Mouse (Mus musculus) kidney, adult 18-20 months (tissue): Measurements from ENCODE around the gene Atxn1.
A peak's percentile ranks its signal among the peaks of the same experiment; 100 is the strongest.

Experiments
- DNase-seq: peaks from one replicate; pipeline ENCODE4 v3.0.0; 2021

Gene Atxn1

DNA sequence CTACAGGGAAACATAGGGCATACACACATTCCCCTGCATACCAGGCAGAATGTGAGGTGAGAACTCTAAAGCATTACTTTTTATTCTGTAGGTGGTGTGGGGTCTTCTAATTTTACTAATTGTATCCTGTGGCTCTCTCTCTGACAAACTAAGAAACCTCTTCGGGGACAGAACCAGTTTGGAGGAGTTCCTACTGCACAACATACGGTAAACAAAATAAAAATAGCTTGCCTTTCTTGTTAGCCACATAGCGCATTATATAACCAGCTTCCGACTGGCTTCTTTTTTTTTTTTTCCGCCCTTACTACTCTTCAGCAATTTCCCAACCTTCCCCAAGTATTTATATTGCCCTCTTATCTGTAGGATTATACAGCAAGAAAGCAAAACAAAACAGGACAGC, 2.0 kb downstream of the Atxn1 start:
- no peak for DNase-seq

- DNase-seq, result peak; percentile 43
These were observed 2.8 kb downstream of the Atxn1 start for GRCm38 (mm10) chr13:45961871-45962630.

DNA sequence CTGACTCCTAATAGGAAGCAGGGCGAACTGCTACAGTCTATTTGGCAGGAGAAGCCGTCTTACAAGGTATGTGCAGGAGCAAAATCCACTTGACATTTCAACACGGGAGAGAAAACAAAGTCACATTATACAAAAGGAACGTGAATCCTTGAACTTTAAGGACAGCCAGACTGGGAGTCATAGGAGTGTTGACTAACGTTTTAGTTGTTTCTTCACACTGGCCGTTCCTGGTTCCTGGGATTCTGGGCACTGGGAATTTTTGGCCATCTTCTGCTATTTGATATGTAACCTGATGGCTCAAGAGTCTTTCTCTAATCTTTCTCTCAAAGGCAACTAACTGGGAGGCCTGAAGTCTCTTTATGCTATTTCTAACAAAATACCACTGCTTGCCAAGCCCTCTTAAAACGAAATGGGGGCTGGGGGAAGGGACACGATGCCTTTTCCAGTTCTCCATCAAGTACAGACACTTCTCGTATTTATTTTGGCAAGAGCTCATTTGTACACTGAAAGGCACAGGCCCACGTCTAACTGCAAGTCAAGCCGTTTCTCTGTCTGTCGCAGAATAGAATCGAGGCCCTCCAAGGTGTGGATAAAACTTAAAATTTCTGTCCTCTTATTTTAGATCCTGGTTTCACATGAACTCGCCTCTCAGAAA, 4.4 kb downstream of the Atxn1 start:
- peak; percentile 27 for DNase-seq

DNA sequence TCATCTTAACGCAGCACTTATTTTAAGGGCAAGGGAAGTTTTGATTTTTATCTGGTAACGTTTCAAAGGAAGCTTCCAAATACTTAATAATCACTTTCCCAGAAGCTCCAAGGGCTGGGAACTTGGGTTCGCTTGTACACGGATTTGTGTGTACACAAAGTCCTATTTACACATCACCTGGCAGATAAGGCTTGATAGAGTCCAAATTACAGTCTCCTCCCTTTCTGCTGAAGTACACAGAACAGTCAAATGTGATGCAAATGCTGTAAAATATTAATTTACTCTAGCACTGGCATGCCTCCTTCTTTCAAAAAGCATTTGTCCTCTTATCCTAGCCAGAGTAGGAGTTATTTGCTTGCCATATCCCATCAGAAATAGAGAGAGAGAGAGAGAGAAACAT, 6.5 kb downstream of the Atxn1 start:
- peak; percentile 3 for DNase-seq

- DNase-seq, result no peak
These were observed 7.2 kb downstream of the Atxn1 start for GRCm38 (mm10) chr13:45957629-45958028.

DNA sequence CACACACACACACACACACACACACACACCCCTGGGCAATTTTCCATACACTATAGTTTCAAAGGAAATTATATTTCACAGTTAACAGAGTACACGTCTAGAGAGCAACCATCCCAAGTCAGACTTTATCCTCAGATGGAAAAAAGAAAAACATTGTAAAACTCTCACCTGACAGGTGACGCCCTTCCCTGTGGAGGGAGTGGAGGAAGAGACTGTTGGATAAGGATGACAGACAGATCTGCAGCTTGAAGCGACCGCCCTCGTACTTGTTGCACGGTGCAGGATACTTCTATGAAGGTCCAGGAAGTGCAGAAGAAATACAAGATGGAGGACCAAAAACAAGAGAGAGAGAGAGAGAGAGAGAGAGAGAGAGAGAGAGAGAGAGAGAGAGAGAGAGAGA, 8.5 kb downstream of the Atxn1 start:
- no peak for DNase-seq

DNA sequence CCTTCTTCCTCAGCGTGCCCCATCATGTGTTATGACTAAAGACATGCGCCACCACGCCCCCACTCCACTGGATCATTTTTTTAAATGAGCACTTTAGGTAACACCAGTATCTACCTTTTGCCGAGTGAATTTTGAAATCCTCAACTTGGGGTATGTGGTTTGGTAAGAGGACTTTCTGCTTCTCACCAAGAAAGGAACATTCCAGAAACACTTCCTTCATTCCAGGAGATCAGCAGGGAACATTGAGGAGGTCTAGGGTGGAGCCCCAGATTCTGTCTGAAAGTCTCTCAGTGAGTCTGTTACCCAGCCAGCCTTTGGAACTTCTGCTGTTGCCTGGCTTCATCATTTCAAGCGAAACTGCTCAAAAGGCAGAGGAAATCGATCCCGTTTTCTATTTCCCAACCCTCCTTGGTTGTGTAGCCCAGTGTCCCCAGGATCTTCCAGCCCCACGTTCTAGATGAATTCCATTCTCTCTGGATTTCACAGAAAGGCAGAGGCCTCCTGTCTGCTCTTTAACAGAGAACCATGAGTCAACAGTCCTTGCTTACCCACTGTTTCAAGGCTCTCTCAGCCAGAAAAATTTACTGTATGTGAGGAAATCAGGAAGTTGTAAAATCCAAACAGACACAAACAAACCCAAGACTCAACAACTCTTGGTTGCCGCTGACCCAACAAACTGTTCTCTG, 9.3 kb downstream of the Atxn1 start:
- DNase-seq, result no peak

GRCm38 (mm10) chr13:45953098-45953497, 11.7 kb downstream of the Atxn1 start:
- DNase-seq, result no peak

DNA sequence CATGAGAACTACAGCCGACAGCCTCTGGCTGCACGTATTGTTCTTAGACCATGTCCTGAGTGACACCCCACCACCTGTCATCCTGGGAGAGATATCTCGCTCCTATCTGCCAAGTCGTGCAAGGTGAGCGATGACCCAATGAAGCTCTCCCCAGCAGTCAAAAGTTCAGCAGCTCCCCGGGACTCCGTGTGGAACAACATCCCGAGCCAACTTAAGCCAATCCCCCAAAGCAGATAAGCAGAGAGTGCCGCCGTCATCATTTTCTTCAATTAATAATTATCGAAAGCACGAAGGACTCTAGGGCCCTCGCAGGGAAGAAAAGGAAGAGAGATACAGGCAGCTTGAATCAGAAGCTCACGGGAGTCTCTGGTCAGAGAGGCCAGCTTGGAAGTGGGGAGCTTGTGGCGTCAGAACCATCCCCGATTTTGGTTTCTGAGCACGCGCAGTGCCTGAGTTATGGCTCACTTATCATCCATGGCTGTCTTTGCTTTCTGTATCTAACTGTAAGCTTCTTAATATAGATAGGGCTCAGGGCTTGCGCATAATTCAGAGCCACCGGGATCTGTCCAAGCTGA, 13.7 kb downstream of the Atxn1 start:
- peak; percentile 46 for DNase-seq

DNA sequence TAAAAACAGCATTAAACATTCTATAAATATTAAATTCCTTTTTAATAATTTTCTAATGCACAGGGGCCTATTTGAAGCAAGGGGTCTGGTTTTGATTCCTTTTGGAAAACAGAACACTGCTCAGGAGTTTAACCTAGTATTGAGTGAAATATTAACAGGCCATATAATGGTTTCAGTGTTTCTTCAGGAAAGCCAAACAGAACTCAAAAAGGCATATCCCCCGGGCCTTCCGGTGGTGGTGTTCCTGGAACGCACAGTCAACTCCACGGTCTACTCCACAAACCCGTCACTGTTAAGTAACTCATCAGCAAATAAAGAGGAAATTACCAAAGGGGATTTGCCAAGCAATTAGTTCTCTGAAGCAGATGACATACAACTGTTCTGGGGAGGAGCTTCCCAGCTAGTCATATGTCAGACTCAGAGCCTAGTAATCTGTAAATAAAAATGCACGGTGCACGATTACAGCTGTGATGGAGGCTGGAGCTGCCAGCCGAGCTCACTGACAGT, 14.4 kb downstream of the Atxn1 start:
- no peak for DNase-seq

DNA sequence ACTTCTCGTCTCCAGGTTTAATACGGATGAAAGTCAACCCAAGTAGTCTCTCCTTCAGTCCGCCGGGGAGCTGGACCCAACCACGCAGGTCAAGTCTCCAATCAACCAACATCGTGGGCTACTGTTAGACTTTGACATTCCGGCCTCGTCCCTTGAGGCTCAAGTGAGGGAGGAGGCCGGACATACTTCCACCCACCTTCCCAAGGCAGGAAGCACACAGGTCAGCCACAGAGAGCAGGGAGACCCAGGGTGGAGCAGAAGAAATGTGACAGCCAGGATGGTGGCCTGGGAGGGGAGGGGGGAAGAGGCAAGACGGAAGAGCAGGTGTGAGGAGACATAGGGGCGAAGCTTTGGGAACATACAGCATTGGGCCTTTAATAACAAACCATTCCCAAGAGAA, 18.7 kb downstream of the Atxn1 start:
- DNase-seq, result no peak

DNA sequence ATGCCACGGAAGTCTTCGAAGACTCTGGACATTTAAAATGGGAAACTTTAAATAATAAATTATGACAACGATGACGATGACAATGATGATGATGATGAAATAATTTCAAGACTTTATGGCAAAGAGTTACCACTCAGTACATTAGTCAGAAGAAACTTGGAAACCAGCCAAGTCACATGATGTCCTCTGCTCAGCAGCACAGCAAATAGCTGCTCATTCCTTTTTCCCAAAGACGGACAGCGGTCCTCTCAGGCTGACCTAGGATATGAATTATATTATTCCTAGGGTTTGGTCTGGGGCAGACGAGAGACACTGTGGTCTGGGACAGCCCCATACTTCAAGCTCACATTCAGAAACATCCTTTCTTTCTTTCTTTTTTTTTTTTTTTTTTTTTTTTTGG, 22.5 kb downstream of the Atxn1 start:
- DNase-seq, result no peak

DNA sequence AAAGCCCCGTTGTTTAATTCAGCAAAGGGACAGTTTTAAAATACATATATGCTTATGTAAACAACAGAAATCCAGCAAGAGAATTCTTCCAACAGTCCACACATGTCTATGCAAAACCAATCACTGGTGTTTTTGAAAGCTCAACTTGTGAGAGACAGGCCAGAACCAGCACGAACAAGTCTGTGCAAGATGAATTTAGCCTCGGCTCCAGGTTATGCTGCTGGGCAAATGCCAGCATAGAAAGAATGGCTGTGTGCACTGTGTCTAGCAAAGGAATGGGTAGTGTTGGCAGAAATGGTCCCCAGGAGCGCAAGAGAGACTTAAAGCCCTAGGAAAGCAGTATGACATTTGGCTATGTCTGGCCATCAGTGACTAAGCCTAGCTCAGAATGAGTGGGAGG, 24.1 kb downstream of the Atxn1 start:
- DNase-seq, result peak; percentile 64

DNA sequence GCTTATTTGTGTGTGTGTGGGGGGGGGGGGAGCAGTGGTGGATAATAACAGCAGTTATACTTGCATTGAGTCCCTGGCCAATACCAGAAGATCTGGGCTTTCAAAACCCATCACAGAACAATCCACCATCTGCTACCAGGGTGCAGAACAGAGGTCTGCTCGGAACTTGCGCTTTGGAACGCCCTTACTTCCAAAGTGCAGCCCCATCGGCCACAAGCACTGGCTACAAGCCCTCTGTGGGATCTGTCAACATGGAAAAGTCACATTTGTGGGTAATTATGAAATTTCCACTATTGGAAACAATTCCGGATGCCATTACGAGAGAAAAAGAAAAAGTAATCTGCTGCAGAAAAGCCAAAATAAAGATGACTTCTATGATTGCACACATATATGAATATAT, 25.2 kb downstream of the Atxn1 start:
- DNase-seq, result no peak

- DNase-seq, result no peak
These were observed 26.7 kb downstream of the Atxn1 start for GRCm38 (mm10) chr13:45938083-45938482.

GRCm38 (mm10) chr13:45936765-45937164, 28.0 kb downstream of the Atxn1 start:
- DNase-seq, result no peak

DNA sequence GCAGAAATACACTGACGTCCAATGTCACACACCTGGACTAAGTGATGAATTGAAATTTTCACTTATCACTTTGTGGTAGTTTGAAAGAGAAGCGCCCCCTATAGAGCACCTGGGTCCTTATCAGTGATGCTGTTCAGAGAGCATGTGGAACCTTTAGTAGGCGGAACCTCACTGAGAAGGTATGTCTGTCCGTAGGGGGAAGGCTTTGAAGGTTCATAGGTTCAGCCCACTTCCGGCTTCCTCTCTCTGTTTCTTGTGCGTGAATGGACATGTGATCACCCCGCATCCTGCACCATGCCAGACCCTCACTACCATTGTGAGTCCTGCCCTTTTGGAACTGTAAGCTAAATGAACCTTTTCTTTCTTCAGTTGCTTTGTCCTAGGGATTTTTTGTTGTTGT, 29.0 kb downstream of the Atxn1 start:
- DNase-seq, result no peak

DNA sequence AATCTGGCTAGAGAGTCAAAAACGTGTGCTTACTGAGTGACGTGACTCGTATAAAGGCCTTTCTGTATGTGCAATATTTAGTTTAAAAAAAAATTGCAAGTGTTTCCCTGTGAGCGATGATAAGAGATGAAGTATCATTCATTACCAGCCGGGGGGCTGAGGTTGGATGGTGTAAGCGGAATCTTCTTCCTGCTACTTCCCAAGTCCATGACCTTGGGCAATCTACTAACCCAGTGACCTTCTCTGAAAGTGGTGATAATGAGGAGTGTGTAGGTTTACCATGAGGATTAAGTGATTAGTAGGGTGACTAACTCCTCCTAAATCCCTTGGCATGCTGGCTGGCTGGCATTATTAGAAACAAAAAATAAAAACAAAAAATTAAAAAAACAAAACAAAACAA, 30.0 kb downstream of the Atxn1 start:
- DNase-seq, result no peak

DNA sequence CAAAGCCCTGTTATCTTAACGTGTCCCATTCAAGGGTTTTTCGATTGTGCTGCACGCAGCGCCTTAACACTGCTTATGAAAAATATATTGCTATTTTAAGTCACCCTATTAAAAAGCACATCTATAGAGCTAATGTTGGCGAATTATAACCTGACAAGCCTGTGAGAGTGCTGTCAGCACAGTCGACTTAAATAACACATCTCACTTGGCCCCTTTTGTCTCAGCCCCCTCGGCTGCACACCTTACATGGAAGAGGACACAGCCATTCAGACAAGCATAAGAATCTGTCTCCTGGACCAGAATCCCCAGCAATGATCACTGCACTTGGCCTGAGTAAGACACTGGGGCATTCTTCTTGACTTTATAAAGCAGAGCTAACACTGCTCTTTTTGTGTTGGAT, 30.7 kb downstream of the Atxn1 start:
- no peak for DNase-seq

DNA sequence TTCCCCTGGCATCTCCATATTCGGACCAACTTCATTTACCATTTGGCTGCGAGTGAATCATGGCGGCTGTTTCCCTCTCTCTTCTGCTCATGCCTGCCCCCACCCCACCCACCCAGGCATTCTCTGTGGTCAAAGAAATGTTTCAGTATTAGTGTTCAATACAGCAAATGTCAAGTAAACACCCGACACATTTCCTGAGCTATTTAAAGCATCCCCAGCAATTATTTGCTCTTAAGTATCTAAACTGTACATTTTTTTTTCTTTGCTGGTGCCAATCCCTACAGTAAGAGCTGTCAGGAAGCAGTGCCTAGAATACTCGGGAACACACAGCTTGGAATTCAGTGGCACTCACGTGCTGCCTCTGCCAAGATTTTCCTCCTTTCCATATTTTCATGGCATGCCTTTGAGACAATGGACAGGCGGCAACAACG, 32.3 kb downstream of the Atxn1 start:
- DNase-seq, result no peak

DNA sequence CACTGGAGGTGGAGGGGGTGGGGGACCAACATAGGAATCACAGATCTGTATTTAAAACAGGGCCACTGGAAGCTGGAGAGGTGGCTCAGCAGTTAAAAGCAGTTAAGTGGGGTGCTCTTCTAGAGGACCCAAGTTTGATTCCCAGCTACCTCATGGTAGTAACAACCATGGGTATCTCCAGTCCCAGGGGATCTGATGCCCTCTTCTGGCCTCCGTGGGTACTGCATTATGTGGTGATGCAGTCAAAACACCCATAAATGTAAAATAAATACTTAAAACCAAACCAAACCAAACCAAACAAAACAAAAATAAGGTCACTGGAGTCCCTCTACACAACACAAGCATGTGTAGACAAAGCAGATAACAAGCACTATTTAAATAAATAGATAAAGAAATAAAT, 32.9 kb downstream of the Atxn1 start:
- no peak for DNase-seq

GRCm38 (mm10) chr13:45931215-45931614, 33.6 kb downstream of the Atxn1 start:
- DNase-seq, result no peak

DNA sequence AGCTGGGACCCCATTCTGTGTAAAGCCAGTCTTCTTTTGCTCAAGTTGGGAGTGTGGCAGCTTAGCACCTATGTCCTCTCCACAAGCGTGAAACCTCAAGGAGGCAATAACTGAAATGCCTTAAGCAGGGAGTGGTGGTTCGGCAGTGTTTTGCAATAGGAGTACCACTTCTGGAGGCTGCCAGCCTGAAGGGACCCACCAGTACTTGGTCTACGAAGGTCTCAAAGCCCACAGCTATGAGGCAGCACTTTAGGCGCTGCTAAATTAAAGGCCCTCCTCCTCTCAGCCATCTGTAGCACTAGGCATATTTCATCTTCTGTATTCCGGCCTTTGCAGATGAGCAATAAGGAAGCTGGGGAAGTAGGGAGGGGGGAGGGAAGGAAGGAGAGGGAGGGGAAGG, 35.1 kb downstream of the Atxn1 start:
- DNase-seq, result no peak

DNA sequence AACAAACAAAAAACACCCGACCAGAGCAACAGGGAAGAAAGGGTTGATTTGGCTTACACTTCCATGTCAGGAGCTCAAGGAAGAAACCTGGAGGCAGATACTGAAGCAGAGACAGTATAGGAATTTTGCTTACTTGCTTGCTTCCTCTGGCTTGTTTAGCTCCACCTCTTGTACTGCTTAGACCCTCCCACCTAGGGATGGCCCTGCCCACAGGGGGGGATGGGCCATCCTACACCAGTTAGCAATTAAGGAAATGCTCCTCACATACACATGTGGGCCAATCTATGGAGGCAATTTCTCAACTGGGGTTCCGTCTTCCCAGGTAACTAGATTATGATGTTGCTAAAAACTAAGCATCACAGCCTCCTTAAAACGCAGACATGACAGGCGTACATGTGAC, 39.5 kb downstream of the Atxn1 start:
- DNase-seq, result no peak
